Mouse (Mus musculus) olfactory bulb, adult 2 months (tissue): ENCODE results near the gene Agxt.

Source experiments
- CTCF ChIP-seq: fragments of 200-500 bp; IDR thresholded peaks from 2 replicates; pipeline ENCODE4 v1.5.1; 2012; ENCODE audit warnings: low read depth, mild to moderate bottlenecking, low read length, moderate library complexity; ENCODE audit not compliant: insufficient read depth
- POLR2A ChIP-seq: fragments of 200-500 bp; IDR thresholded peaks from 2 replicates; pipeline ENCODE4 v1.6.1; 2012; ENCODE audit warnings: mild to moderate bottlenecking, low read depth, low read length, moderate library complexity; ENCODE audit not compliant: insufficient read depth

DNA sequence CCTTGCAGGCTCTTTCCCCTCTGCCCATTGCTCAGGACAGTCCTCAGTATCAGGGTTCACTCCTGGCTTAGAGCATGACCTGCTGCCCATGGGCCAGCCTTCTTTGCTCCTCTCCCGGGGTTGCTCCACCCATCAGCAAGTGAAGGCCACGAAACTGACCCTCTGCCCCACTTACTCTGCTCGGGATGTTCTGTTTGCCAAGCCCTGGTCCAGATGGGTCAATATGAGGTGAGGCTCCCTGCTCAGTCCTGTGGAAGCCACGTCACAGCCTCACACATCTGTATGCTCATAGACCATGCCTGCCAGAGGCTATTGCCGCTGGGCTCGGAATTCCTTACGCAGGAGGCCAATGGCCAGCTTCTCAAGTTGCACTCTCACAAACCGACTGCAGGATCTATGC lies 6.8 kb upstream of the Agxt start:
- no peak for TF ChIP-seq POLR2A
- no peak for TF ChIP-seq CTCF
